Mouse (Mus musculus) midbrain, embryonic 16.5 days (tissue): ENCODE measurements around the gene Cbx4. TPM values are rescaled to one million over a fixed set of nuclear protein-coding genes. Genes with fewer than 3 reads are reported as not detected.

Source experiments
- ATAC-seq: fragments of 200-750 bp; cut with Nextera tagmentation; 2 replicates; pipeline ENCODE4 v1.8.0; 2017; ENCODE audit warnings: moderate TSS enrichment
- H3K27ac ChIP-seq: fragments of 300-500 bp; sonication (generic); 2 replicates; pipeline ENCODE4 v1.5.1; 2014; ENCODE audit warnings: mild to moderate bottlenecking, low read length, mixed read lengths
- H3K27me3 ChIP-seq: fragments of 300-500 bp; sonication (generic); 2 replicates; pipeline ENCODE4 v1.6.1; 2014; ENCODE audit warnings: low read depth, low read length, mixed read lengths; ENCODE audit not compliant: control insufficient read depth, insufficient read depth
- H3K36me3 ChIP-seq: fragments of 300-500 bp; sonication (generic); 2 replicates; pipeline ENCODE4 v1.6.1; 2014; ENCODE audit warnings: mild to moderate bottlenecking, low read length, moderate library complexity, mixed read lengths; ENCODE audit not compliant: control insufficient read depth, insufficient read depth
- H3K4me1 ChIP-seq: fragments of 300-500 bp; sonication (generic); 2 replicates; pipeline ENCODE4 v1.6.1; 2014; ENCODE audit warnings: mild to moderate bottlenecking, low read length, mixed read lengths; ENCODE audit not compliant: control insufficient read depth, insufficient read depth
- H3K4me2 ChIP-seq: fragments of 300-500 bp; sonication (generic); 2 replicates; pipeline ENCODE4 v1.6.1; 2014; ENCODE audit warnings: mild to moderate bottlenecking, low read length, mixed read lengths
- H3K4me3 ChIP-seq: fragments of 300-500 bp; sonication (generic); 2 replicates; pipeline ENCODE4 v1.5.1; 2014; ENCODE audit warnings: low read depth, mild to moderate bottlenecking, low read length, moderate library complexity, mixed read lengths
- H3K9ac ChIP-seq: fragments of 300-500 bp; sonication (generic); 2 replicates; pipeline ENCODE4 v1.6.1; 2014; ENCODE audit warnings: low read depth, low read length, mixed read lengths
- H3K9me3 ChIP-seq: fragments of 300-500 bp; sonication (generic); replicated peaks from 2 replicates; pipeline ENCODE4 v1.6.1; 2014; ENCODE audit warnings: mild to moderate bottlenecking, low read length, mixed read lengths; ENCODE audit not compliant: control insufficient read depth, poor library complexity, severe bottlenecking
- WGBS: fragments of 180-500 bp; shearing (Covaris S2); extraction: QIAGEN DNeasy Blood & Tissue Kit; methylation state at CpG from one replicate; pipeline ENCODE4 v1.1.7; 2014; 5-methylcytosine and 5-hydroxymethylcytosine counted together
- polyA plus RNA-seq: library from polyadenylated mRNA; unstranded; fragments of >200 nt; fragmentation: Nextera tagmentation; extraction: Ambion mirVana; gene quantifications from 2 replicates; pipeline ENCODE4 v1.2.1, GENCODE M21; 2015

The Cbx4 gene
- polyA plus RNA-seq, 1 experiment from 2014 or later, result 25.6 TPM

- Histone ChIP-seq H3K4me1 (peaks cover 24% of the 10 kb centered on the region), H3K4me2 (no peak overlapping the region), H3K4me3 (no peak overlapping the region), H3K9me3 (no peaks in the 10 kb centered on the region), H3K27ac (no peak overlapping the region), H3K9ac (no peak overlapping the region), H3K27me3 (no peaks in the 10 kb centered on the region), H3K36me3 (0 out of 2 replicates have a peak, but pooled peaks cover 2% of the 10 kb centered on the region)
- WGBS, result 87% methylated on average over 5 of the region's 5 CpGs
- ATAC-seq, result no peak
Measured at GRCm38 (mm10) chr11:119075805-119076204, 10.2 kb downstream of the Cbx4 start.

- WGBS, result 59% methylated on average over 6 of the region's 6 CpGs
- ATAC-seq, result no peak
- H3K4me2 ChIP-seq, result no peak overlapping the region
- H3K27ac ChIP-seq, result no peak overlapping the region
- no peaks in the 10 kb centered on the region for H3K27me3 ChIP-seq
- H3K9me3 ChIP-seq, result no peaks in the 10 kb centered on the region
- H3K9ac ChIP-seq, result no peak overlapping the region
- no peak overlapping the region for H3K4me3 ChIP-seq
- no peaks in the 10 kb centered on the region for H3K36me3 ChIP-seq
- peaks cover 10% of the 10 kb centered on the region for H3K4me1 ChIP-seq
Measured at GRCm38 (mm10) chr11:119073876-119074433, 12.1 kb downstream of the Cbx4 start.

GRCm38 (mm10) chr11:119072986-119073385 is 13.0 kb downstream of the Cbx4 start:
- Histone ChIP-seq H3K9ac (no peak overlapping the region), H3K27ac (no peak overlapping the region), H3K9me3 (no peaks in the 10 kb centered on the region), H3K27me3 (no peaks in the 10 kb centered on the region), H3K4me1 (peaks cover under 1% of the 10 kb centered on the region; the same call in 1 of the 2 replicates), H3K4me3 (no peak overlapping the region), H3K4me2 (no peak overlapping the region), H3K36me3 (no peaks in the 10 kb centered on the region)
- ATAC-seq, result no peak
- WGBS, result 66% methylated on average over 6 of the region's 6 CpGs

- Histone ChIP-seq H3K27ac (no peak overlapping the region), H3K36me3 (no peaks in the 10 kb centered on the region), H3K9me3 (no peaks in the 10 kb centered on the region), H3K4me1 (no peaks in the 10 kb centered on the region), H3K4me3 (no peak overlapping the region), H3K4me2 (no peak overlapping the region), H3K27me3 (no peaks in the 10 kb centered on the region), H3K9ac (no peak overlapping the region)
- no peak for ATAC-seq
- 87% methylated on average over 7 of the region's 7 CpGs for WGBS
Measured at GRCm38 (mm10) chr11:119072239-119072638, 13.8 kb downstream of the Cbx4 start.

- no peaks in the 10 kb centered on the region for H3K9me3 ChIP-seq
- H3K4me3 ChIP-seq, result no peak overlapping the region
- H3K27me3 ChIP-seq, result no peaks in the 10 kb centered on the region
- no peak overlapping the region for H3K4me2 ChIP-seq
- no peaks in the 10 kb centered on the region for H3K4me1 ChIP-seq
- H3K9ac ChIP-seq, result no peak overlapping the region
- WGBS, result 79% methylated on average over 8 of the region's 8 CpGs
- ATAC-seq, result no peak
- H3K27ac ChIP-seq, result no peak overlapping the region
- no peaks in the 10 kb centered on the region for H3K36me3 ChIP-seq
Measured at GRCm38 (mm10) chr11:119066841-119067240, 19.2 kb downstream of the Cbx4 start.

GRCm38 (mm10) chr11:119059256-119059655 is 26.8 kb downstream of the Cbx4 start:
- no peak for ATAC-seq
- WGBS, result 16% methylated on average over 3 of the region's 3 CpGs
- H3K27me3 ChIP-seq, result peaks cover 15% of the 10 kb centered on the region
- H3K4me1 ChIP-seq, result peaks cover 36% of the 10 kb centered on the region
- H3K4me3 ChIP-seq, result no peak overlapping the region
- no peak overlapping the region for H3K27ac ChIP-seq
- H3K9ac ChIP-seq, result 0 out of 2 replicates have a peak overlapping the region, but pooled peaks have one; percentile 28
- H3K4me2 ChIP-seq, result no peak overlapping the region
- no peaks in the 10 kb centered on the region for H3K9me3 ChIP-seq
- H3K36me3 ChIP-seq, result no peaks in the 10 kb centered on the region

GRCm38 (mm10) chr11:119058041-119058995 is 27.7 kb downstream of the Cbx4 start:
- Histone ChIP-seq H3K27me3 (peaks cover 15% of the 10 kb centered on the region), H3K4me2 (peak overlapping the region; percentile 97), H3K9ac (peak overlapping the region; percentile 43), H3K4me3 (peak overlapping the region; percentile 21), H3K4me1 (peaks cover 38% of the 10 kb centered on the region), H3K36me3 (no peaks in the 10 kb centered on the region), H3K9me3 (no peaks in the 10 kb centered on the region), H3K27ac (no peak overlapping the region)
- WGBS, result 3% methylated on average over 58 of the region's 58 CpGs
- no peak for ATAC-seq

- H3K27me3 ChIP-seq, result peaks cover 15% of the 10 kb centered on the region
- H3K9me3 ChIP-seq, result no peaks in the 10 kb centered on the region
- H3K9ac ChIP-seq, result peak overlapping the region; percentile 92
- H3K4me2 ChIP-seq, result peak overlapping the region; percentile 97
- H3K27ac ChIP-seq, result peak overlapping the region; percentile 94
- H3K36me3 ChIP-seq, result no peaks in the 10 kb centered on the region
- ATAC-seq, result no peak
- H3K4me3 ChIP-seq, result peak overlapping the region; percentile 46
- H3K4me1 ChIP-seq, result peaks cover 46% of the 10 kb centered on the region
- 3% methylated on average over 9 of the region's 9 CpGs for WGBS
Measured at GRCm38 (mm10) chr11:119057291-119057690, 28.7 kb downstream of the Cbx4 start.
